Mouse (Mus musculus): Measurements from ENCODE around the gene Acta1.

Acta1 gene

DNA sequence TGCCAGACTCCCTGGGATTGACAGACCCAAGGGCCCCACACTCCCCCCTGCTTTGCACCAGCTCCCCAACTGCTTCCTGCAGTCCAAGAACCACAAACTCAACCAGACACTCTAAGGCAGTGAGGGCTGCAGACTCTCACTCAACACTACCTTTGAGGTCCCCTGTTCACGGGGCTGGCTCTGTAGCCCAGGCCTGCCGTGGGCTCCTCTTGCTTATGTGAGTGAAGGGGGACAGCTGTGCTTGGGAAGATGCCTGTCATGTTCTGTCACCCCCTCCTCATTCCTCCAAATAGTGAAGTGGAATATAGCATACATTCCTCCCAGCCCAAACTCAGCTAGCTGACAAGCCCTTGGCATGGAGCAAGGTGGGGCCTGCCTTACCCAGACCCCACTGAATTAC lies 12.1 kb downstream of the Acta1 start:
- DNase-seq: no peak

DNA sequence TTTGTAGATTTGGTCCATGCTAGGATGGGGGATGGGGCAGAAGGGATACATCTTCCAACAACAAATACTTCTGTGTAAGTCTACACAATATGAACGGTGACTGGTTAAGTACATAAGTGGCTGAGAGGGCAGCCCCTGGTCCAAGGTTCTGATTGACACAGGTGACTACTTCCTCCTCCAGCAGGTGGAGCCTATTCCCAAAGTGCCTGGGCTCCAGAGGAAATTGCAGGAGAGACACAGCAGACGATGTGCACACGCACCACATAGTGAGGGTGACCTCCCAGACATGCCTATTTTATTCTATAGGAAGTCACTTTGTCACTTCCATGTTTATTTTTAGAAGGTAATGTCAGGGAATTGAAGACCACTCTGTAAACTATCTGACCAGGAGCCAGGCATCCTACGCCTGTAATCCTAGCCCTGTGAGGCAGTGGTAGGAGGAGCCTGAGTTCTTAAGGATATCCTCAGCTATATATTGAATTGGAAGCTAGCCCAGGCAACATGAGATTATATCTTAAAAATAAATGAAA lies 13.7 kb downstream of the Acta1 start:
- no peak for DNase-seq

DNA sequence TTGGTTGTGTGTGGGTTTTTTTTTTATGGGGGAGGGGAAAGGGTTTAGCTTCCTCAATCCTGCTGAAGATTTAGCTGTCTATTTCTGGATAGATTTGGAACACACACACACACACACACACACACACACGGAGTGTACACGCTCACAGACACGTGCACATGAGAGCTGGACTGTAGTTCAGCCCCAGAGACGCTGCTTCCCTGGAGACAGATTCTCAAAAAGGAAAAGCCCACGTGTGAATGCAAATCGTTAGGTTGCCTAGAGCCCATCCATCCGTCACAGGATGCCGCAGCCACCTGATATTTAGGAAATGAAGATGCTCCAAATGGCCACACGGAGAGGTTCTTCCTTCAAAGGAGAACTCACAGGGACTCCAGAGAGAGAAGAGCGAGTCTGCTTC lies 14.3 kb downstream of the Acta1 start:
- no peak for DNase-seq

DNA sequence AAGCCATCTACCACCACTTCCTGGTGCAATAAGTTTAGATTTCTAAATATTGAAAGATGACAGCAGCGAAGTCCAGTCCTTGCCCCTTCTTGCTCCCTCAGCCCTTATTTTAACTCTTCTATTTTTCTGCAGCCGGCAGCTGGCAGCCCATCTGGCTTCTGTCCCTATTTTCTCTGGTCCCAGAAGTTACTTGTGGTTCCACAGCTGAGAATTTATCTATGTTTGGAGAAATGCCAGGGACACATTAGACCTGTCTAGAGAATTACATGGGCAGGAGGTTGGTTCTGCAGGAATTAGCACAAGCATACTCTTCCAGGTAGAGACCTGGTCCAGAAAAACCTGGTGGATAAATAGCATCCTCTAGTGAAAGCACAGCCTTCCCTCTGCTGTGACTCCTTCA lies 16.7 kb downstream of the Acta1 start:
- DNase-seq: no peak

DNA sequence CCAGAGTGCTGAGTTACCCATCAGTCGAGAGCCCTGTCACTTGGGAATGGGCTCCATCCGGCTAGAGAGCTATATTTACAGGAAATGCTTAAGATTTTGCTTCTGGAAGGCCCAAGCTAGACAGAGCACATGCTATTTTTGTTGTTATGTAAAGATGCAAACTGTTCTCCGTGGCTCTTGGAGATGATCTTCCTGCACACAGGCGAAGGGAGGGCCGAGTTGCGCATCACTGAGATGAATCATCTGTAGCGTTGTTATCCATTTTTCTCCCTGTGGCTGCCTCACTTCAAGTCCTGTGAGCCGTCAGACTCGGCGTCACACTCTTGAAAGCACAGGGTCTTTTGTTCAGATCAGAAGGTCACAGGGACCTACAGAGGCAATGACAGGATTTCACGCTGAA lies 20.2 kb downstream of the Acta1 start:
- no peak for DNase-seq

DNA sequence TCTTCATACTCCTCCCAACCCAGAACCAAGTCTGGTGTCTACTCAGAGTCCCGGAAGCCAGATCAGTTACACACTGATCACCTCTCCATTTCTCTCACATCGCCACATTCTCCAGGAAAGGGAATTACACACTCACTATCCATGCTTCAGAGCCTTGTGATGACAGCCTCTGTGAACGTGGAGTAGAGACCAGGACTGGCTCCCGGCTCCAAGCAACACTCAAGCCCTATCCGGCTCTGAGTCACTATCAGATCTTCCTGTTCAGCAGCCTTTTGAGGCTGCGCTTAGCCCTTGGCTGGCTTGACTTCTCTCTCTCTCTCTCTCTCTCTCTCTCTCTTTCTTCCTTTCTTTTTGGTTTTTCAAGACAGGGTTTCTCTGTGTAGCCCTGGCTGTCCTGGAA lies 21.2 kb downstream of the Acta1 start:
- no peak for DNase-seq

DNA sequence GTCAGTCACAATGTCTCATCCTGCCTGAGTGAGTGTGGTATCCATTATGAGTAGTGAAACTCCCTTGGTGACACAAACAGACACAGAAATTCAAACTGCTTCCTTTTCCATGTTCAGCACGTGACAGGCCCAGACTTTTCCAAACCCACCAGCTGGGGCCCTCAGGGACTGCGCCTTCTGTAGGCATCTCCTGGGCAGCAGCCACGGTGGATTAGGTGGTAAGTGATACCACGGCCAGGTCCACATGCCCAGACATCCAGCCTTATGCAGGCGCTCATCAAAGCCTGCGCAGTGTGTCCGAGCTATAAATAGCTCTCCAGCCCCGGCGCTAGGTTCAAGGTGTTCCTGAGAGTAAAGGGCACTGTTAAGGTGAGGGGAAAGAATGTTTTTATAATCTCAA lies 22.5 kb downstream of the Acta1 start:
- no peak for DNase-seq

DNA sequence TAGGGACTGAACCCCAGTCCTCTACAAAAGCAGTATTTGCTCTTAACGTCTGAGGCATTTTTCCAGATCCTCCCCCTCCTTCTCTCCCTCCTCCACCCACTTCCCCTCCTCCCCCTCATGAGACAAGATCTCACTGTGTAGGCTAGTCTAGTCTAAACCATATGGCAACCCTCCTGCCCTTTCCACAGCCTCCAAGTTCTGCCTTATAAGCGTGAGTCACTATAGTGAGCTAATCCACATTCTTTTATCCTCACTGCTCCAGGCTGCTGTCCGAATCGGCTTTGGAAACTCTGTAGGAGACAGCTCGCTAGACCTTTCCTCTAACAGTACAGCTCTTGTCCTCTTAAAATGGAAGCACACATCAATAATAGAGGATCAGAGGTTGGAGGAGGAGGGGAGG lies 27.6 kb downstream of the Acta1 start:
- DNase-seq: no peak

DNA sequence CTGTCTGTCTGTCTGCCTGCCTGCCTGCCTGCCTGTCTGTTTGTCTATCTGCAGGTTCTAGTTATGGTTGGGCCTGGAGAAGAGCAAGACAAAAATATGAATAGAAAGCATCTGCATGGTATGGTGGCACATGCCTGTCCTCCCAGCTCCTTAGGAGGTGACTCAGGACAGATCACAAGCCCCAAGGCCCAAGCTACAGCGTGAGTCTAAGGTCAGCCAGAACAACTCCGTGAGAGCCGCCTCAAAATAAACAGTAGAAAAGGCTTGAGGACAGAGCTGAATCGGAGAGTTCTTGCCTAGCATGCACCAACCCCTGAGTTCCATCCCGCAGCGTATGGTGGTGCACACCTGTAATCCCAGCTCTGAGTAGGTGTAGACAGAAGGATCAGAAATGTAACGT lies 28.8 kb downstream of the Acta1 start:
- no peak for DNase-seq

DNA sequence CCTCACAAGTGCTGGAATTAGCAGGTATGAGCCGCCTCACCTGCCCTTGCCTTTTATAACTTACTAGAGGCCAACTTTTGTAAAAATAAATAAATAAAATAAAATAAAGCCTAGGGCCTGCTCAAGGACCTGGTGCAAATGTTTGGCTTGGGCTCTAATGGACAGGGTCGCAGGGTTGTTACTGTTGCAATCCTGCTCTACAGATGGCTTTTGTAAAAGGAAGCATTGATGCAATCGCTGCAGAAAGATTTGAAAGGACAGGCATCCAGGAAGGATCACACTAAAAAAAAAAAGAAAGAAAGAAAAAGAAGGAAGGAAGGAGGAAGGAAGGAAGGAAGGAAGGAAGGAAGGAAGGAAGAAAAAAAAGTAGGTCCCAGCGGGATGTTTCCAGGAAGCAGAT lies 34.2 kb downstream of the Acta1 start:
- DNase-seq: no peak

DNA sequence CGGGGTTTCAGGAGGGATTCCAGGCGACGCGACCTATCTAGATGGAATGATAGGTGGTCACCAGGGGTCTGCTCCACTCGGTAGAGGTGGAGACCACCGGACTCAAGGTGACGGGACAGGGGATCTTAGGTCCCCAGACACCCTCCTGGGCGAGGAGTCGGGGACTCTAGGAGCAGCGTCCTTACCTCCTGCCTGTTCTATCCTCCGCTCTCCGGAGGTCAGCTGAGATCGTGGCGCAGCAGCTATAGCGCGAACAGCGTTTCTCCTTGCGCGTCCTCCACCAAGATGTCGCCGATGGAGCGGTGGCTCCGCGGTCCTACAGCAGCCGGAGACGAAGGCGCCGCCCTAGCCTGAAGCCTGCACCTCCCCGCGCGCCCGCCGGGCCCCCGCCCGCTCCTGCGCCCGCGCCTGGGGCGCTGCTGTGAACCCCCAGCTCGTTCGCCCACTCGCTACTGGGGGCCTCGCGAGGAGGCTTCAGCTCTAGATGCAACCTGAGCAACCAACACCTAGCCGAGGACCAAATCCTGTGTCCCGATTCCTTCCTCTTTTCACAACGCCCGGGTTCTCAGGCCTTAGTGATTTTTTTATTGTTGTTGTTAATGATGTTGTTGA lies 34.8 kb downstream of the Acta1 start, which contains the start of gene Ccsap:
TSS of gene Ccsap (minus strand) at position 562 of the 612 bp plus-strand sequence.
- DNase-seq: no peak

DNA sequence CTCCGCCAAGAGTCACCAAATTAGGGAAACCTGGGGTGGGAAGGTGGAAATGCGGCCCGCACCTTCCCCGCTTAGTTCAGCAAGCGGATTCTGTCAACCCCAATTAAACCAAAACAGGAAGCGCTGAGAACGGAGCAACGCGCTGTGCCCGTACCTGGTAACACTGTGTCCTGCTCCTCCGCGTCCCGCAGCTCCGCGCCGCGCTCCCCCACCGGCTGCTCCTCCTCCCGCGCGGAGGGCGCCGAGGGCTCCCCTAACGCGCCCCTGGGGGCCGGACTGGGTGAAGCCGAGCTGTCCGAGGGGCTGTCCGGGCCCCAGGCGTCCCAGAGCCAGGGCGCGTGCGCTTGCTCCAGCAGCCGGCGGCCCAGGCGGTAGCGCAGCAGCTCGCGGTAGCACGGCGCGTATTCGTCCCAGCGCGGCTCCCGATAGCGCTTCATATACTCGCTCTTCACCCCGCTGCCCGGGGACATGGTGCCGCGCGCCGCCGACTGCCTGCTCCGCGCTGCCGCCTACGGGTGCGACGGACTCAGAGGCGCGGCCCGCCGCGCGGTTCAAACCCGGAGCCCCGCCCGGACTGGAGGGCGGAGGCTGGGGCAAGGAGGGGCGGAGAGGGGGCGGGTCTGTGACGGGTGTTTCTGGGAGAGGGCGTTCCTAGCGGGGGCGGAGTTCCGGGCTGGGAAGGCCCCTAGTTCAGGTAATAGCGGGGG lies 35.5 kb downstream of the Acta1 start:
- peak; percentile 88 to 91 for DNase-seq

DNA sequence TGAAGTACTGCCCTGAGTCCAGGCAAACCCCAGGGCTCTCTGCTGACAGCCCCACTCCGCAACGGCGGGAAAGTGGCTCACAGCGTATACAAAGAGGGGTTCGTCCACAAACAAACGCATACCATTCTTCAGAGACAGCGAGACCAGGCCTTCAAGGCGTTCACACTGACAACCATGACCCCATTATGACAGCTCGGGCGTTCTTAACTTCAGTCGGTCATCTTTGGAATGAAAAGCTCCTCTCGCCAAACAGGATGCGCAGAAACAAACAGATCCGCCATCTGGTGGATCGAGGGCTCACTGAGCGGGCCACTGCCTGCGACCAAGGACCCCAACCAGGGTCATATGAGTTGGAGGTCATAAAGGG lies 36.0 kb downstream of the Acta1 start:
- DNase-seq: no peak

DNA sequence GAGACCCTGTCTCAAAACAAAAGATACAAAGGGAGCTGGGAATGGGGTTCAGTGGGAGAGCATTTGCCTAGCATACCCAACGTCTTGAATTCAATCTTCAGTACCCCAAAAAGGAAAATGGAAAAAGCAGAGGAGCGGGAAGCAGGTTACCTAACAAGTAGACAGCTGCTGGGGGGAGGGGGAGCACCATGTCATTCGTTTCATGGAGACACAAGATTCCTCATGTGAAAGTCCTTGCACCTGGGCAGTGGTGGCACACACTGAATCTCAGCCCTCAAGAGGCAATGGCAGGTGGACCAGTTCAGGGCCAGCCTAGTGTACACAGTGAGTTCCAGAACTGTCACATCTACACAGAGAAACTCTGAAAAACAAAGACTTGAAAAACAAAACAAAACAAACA lies 37.2 kb downstream of the Acta1 start:
- no peak for DNase-seq

DNA sequence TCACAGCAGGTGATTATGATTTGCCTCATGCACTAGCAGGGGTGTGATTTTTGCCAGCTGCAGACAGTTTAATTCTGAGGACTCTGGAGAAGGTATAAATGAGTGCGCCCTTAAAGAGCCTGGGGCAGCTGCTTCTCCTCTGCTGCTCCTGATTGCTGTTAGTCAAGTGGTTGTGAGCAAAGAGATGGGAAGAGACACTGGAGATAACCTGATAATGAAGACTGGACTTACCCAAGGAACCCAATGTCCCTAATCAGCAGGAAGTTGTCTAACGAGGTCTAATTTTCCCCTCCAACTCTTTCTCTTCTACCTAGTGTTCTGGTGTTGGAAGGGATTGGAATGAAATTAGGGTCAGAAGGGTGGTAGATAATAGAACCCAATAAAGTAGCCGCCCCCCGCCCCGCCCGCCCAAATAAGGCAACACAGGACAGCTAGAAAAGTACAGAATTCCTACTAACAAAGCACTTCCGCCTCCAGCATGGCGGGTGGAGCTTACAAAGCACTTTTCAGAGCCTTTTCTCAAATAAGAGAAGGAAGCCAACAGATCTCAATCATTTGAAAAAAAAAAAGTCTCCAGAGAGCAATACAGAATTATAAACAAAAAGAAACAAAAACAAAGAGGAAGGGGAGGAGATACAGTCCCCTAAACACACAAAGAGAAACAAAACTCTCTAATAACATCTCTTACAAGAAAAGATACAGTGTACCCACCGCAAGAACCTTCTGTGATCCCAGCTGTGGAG lies 39.6 kb downstream of the Acta1 start:
- no peak for DNase-seq

DNA sequence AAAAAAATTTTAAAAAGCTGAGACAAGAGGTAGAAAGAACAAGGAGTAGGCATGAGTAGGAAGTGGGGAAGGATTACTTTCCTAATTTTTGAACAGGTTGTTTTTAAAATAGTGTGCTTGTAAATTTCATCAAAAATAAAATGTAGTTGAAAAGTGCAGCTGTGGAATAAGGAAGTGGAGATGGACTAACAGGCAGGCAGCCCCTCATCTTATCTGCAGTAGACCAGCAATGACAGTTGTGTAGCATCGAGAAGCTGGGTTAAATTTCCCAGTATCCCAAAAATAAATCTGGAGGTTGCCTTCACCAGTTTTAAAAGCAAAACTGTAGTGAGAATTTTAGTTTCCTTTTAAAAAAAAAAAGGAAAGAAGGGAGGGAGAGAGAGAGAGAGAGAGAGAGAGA lies 40.3 kb downstream of the Acta1 start:
- no peak for DNase-seq

DNA sequence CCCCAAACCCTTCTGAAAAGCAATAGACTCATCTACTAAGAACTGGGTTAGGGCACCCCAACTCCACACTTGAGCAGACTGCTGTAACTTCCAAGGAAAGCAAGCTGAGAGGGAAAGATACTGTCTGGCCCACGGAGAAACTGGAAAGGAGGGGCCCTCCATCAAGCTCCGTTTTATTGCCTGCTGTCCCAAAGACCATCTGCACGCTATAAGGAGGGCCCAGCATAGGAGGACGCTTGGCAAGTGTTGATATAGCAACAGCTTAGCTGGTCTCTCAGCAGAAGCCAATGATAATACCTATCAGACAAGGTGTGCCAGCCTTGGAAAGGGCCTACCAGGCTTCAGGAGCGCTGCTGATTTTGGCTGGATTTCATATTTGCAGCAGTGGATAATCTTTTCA lies 43.0 kb downstream of the Acta1 start:
- DNase-seq: no peak

DNA sequence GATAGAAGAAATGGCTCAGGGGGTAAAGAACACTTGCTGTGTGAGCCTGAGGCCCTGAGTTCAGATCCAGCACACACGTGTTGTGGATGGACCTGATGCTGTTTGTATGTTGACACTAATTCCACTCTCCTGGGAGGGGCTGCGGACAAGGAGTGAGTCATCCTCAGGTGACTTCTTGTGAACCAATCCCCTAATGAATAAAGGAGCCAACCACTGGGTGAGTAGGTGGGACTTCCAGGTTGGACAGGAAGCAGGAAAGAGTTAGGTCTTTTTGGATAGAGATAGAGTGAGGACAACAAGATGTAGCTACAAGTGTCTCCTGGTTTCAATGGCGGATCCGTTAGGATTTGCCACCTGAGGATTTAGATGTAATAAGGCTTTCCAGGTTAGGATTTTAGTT lies 45.2 kb downstream of the Acta1 start:
- DNase-seq: no peak

DNA sequence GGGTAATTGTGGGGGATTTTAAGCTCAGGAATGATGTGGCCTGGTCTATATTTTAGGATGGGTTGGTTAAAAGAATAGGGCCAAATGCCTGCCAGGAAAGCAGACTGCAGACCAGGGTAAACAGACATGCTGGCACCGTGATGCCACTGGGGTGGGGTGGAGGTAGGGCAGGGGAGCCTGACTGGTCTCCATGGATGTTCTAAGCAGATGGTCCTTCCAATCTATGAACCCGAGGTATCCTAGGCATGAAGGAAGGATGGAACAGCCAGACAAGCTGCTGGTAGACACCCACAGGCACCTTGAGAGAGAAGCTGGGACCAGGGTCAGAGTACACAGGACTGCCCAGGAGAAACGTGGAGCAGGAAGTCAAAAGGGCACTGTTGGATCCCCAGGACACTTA lies 47.0 kb downstream of the Acta1 start:
- DNase-seq: no peak

DNA sequence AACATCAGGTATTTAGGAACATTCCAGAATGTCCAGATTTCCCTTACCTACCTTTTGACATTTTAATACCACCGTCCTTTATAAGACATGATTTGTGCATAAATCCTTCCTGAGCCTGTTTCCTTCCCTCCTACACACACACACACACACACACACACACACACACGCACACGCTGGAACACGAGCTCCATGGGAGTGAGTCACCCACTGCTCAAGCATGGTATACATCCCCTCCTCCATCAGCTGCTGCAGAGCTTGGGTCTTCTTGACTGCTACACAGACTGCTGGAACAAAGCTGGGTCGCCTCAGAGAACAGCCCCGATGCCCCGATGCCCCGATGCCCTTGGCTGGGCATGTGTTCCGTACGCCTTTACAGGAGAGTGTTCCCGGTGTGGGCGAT lies 48.0 kb downstream of the Acta1 start:
- no peak for DNase-seq

DNA sequence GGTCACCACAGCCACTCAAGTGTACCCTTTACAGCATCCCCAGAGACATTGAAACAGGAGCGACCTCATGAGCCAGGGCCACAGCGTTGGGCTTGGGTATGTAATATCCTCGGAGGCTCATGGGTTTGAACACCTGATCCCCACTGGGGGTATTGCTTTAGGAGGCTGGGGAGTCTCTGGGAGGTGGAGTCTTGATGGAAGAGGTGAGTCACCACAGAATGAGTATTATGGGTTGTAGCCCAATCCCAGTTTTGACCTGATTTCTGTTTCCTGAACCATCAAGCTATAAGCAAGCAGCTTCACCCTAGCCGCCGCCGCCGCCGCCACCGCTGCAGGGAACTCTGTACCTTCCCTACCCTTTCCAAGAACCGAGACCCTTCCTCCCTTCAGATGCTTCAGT lies 48.6 kb downstream of the Acta1 start:
- no peak for DNase-seq

DNA sequence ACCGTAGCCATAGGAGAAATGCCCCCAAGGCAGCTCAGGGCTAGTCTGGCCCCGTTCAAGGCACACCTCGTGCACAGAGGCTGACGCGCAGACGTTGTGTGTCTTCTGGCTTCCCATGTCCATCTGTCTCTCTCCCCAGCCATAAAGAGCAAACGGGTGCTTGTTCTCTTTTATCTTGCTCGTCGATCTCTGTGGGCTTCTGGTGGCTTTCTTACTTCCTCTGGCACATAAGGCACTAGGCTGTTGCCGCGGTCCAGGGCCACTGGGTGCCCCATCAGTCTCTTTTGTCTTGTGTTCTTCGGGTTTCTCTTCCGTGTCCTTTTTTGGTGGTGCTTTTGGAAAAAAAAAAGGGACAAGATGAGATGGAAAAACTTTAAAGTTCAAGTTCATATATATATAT lies 49.4 kb downstream of the Acta1 start:
- DNase-seq: no peak

DNA sequence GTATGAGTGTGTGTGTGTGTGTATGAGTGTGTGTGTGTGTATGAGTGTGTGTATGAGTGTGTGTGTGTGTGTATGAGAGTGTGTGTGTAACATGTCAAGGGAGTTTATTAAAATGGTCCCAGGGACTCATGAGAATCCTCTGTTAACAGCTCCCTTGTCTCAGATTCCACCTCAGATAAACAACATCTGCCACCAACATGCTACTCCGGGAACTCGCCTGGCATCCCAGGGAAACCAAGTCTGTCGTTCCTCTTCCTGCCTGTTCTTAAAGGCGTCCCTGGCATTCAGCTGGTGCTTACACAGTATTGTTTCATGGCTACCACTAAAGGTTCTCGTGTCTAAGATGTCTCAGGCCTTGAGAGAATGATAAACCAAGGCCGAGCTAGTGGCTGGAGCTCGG lies 50.2 kb downstream of the Acta1 start:
- no peak for DNase-seq

DNA sequence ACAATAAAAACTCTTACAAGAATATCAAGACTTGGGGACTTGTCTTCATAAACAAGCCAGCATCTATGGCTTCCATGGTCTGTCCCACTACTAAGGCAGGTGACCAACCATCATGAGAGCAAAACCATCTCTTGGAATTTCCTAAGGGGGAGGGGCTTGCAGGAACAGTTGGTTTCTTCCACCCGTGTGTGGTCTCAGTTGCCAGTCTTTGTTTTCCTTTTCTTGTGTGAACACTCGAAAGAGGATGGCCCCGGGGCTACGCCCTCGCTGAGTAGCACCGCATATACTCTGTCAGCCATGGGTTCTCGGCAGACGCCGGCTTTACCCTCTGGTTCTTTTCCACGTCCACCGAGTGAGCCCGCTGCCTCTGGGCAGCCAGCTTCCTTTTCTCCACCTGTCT lies 52.5 kb downstream of the Acta1 start:
- no peak for DNase-seq
